Mouse (Mus musculus): ENCODE data around the gene Gm8159.
"Not testable (repeated sequence)": the region's sequence is repeated elsewhere in the genome, so short reads cannot be mapped to it uniquely, and the experiment has no call there.

Gm8159 gene

DNA sequence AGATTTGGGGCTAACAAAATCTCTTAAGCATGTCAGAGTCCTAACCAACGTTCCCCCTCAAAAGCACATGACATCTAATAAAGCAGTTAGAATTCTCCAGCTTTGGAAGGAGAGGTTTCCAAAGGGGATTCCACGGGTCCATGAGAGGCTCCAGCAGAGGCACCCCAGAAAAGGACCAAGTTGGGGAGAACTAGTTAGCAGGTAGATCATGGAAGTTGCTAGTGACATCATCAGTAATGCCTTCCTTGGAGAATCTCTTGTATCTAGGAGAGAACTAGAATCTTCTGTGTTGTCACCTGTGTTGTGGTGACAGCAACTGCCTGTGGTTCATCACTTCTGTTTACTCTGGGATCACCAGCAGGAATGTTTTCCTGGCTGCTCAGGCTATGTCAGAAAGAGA is at the start of gene Gm8159:
Gm8159 (plus strand) TSS at position 301 of the 400 bp plus-strand sequence.
- not testable (repeated sequence) for DNase-seq (ENCODE audit: low spot score in 2 of 2)

DNA sequence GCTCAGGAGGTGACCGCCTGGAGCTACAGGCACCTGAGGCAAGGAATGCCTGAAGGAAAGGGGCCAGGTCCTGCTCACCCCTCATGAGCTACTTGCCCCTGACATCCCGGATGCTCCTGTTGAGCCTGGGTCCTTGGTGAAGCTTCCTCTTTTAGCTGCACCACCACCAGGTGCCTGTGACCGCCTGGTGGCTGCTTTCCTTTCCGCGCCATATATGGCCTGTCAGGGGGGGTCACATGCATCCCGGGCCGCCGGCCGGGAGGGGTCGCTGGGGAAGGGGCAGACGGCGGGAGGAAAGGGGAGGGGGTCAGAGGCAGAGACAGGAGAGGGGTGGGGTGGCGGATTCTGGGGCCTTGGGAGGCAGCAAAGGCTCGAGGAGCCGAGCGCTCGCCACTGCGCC is 17.2 kb downstream of the Gm8159 start:
- peak; percentile 1 to 19 for DNase-seq (ENCODE audit: low spot score in 2 of 2)

GRCm38 (mm10) chr14:4650324-4650723 is 18.2 kb downstream of the Gm8159 start:
- peak; percentile 25 to 47 for DNase-seq (ENCODE audit: low spot score in 2 of 2)

DNA sequence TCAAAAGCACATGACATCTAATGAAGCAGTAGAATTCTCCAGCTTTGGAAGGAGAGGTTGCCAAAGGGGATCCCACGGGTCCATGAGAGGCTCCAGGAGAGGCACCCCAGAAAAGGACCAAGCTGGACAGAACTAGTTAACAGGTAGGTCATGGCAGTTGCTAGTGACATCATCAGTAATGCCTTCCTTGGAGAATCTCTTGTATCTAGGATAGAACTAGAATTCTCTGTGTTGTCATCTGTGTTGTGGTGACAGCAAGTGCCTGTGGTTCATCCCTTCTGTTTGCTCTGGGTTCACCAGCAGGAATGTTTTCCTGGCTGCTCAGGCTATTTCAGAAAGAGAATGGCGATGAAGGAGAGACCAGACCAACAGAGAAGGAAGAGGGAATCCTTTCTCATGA is 31.7 kb downstream of the Gm8159 start, which contains the start of gene Gm3239:
Gm3239 (plus strand) TSS at position 301 of the 400 bp plus-strand sequence.
- DNase-seq (ENCODE audit: low spot score in 2 of 2), result not testable (repeated sequence)

All from cerebellum, postnatal 4 days (tissue).